Mouse (Mus musculus): ENCODE results near the gene Chd5. TPM values are rescaled to one million over a fixed set of nuclear protein-coding genes. Genes with fewer than 3 reads are reported as not detected.

Gene Chd5
- polyA plus RNA-seq, 1 experiment from 2014 or later = not detected

DNA sequence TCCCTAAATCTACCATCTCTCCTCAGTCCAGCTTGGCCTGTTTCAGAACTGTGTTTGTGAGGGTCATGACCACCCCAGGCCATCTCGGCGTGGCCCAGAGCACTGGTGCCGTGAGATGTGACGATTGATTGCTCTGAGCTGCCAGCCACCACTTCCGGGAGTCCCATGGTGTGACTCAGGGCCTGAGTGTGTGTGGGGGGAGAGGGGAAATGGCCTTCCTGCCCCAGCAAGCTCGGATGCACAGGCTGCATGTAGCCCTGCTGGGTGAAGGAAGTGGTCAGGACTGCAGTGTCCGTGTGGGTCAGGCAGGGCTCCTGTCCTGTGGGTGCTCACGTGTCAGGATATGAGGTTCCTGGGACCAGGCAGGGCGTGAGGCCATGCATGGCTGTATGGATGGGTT, 23.7 kb downstream of the Chd5 start:
- no peak overlapping the region for H3K4me3 ChIP-seq (ENCODE audit: control insufficient read depth in 1 of 2, insufficient read depth in 1 of 2, low read depth in 1 of 2, low read length in 2 of 2)
- H3K27me3 ChIP-seq (ENCODE audit: control insufficient read depth, insufficient read depth, low read length) = peaks cover 27% of the 10 kb centered on the region
- no peak overlapping the region for H3K4me2 ChIP-seq (ENCODE audit: low read length)
- no peak for ATAC-seq (ENCODE audit: insufficient number of reproducible peaks, insufficient read depth, low FRiP score, low read depth)
- 50% methylated on average over 9 of the region's 9 CpGs for WGBS
- H3K36me3 ChIP-seq (ENCODE audit: control insufficient read depth, insufficient read depth, low read length) = no peaks in the 10 kb centered on the region
- H3K27ac ChIP-seq (replicated peaks in 1 of 2; ENCODE audit: control insufficient read depth in 1 of 2, insufficient read depth in 1 of 2, low read depth in 2 of 2, low read length in 2 of 2) = no peak overlapping the region
- H3K9me3 ChIP-seq (ENCODE audit: control insufficient read depth, low read length) = no peaks in the 10 kb centered on the region
- peaks cover 0 to 5% of the 10 kb centered on the region in 2 experiments; a peak in 2 of 4 replicates for H3K4me1 ChIP-seq (ENCODE audit: control insufficient read depth in 2 of 2, insufficient read depth in 2 of 2, low read length in 2 of 2)
- no peak overlapping the region for H3K9ac ChIP-seq (ENCODE audit: low read length)

DNA sequence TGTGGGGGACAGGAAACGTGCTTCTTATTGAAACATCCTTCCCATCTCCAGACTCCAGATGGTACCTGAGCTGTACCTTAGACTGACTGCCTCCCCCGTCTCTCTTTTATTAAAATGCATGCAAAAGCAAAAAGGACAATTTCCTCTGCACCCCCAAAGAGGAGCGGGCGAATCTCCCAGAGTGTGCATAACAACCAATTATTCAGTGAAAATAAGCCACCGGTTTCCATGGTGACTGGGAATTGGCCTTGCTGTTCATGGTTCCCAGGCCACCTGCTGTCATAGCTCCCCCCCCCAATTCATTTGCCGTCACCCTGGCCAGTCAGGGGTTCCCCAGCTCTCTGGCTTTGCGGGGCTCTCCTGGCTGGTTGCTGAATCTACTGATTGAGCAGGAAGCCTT, 26.8 kb downstream of the Chd5 start:
- no peak overlapping the region for H3K4me2 ChIP-seq (ENCODE audit: low read length)
- no peaks in the 10 kb centered on the region for H3K9me3 ChIP-seq (ENCODE audit: control insufficient read depth, low read length)
- H3K4me3 ChIP-seq (ENCODE audit: control insufficient read depth in 1 of 2, insufficient read depth in 1 of 2, low read depth in 1 of 2, low read length in 2 of 2) = no peak overlapping the region
- H3K4me1 ChIP-seq (ENCODE audit: control insufficient read depth in 2 of 2, insufficient read depth in 2 of 2, low read length in 2 of 2) = peaks cover 0 to 5% of the 10 kb centered on the region in 2 experiments; a peak in 2 of 4 replicates
- no peak overlapping the region for H3K27ac ChIP-seq (replicated peaks in 1 of 2; ENCODE audit: control insufficient read depth in 1 of 2, insufficient read depth in 1 of 2, low read depth in 2 of 2, low read length in 2 of 2)
- H3K36me3 ChIP-seq (ENCODE audit: control insufficient read depth, insufficient read depth, low read length) = no peaks in the 10 kb centered on the region
- ATAC-seq (ENCODE audit: insufficient number of reproducible peaks, insufficient read depth, low FRiP score, low read depth) = no peak
- no peak overlapping the region for H3K9ac ChIP-seq (ENCODE audit: low read length)
- peaks cover 15% of the 10 kb centered on the region for H3K27me3 ChIP-seq (ENCODE audit: control insufficient read depth, insufficient read depth, low read length)
- 65% methylated on average over 7 of the region's 7 CpGs for WGBS

GRCm38 (mm10) chr4:152382528-152383252, 44.2 kb downstream of the Chd5 start:
- H3K9ac ChIP-seq (ENCODE audit: low read length) = no peak overlapping the region
- 82% methylated on average over 17 of the region's 17 CpGs for WGBS
- H3K4me2 ChIP-seq (ENCODE audit: low read length) = no peak overlapping the region
- H3K9me3 ChIP-seq (ENCODE audit: control insufficient read depth, low read length) = no peaks in the 10 kb centered on the region
- H3K27ac ChIP-seq (replicated peaks in 1 of 2; ENCODE audit: control insufficient read depth in 1 of 2, insufficient read depth in 1 of 2, low read depth in 2 of 2, low read length in 2 of 2) = no peak overlapping the region
- ATAC-seq (ENCODE audit: insufficient number of reproducible peaks, insufficient read depth, low FRiP score, low read depth) = no peak
- no peak overlapping the region for H3K4me3 ChIP-seq (ENCODE audit: control insufficient read depth in 1 of 2, insufficient read depth in 1 of 2, low read depth in 1 of 2, low read length in 2 of 2)
- H3K36me3 ChIP-seq (ENCODE audit: control insufficient read depth, insufficient read depth, low read length) = no peaks in the 10 kb centered on the region
- H3K27me3 ChIP-seq (ENCODE audit: control insufficient read depth, insufficient read depth, low read length) = no peaks in the 10 kb centered on the region
- H3K4me1 ChIP-seq (ENCODE audit: control insufficient read depth in 2 of 2, insufficient read depth in 2 of 2, low read length in 2 of 2) = no peaks in the 10 kb centered on the region

DNA sequence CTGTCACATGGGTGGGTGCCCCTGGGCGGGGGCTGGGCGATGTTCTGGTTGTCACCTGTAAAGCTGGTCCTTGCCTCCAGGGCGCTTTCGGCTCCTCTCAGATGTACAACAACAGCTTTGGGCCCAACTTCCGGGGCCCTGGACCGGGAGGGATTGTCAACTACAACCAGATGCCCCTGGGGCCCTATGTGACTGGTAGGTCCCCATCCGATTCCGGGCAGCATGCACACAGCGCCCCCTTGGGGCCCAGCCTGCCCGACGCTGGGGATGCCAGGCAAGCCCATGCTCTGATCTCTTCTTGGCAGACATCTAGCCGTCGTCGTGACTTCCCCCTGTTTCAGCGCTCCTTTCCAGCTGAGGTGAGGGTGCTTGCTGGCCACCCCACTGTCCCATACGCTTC, 47.2 kb downstream of the Chd5 start:
- no peak for ATAC-seq (ENCODE audit: insufficient number of reproducible peaks, insufficient read depth, low FRiP score, low read depth)
- Histone ChIP-seq H3K27me3 (ENCODE audit: control insufficient read depth, insufficient read depth, low read length) (0 out of 2 replicates have a peak, but pooled peaks cover under 1% of the 10 kb centered on the region), H3K36me3 (ENCODE audit: control insufficient read depth, insufficient read depth, low read length) (no peaks in the 10 kb centered on the region), H3K27ac (replicated peaks in 1 of 2; ENCODE audit: control insufficient read depth in 1 of 2, insufficient read depth in 1 of 2, low read depth in 2 of 2, low read length in 2 of 2) (no peak overlapping the region), H3K4me2 (ENCODE audit: low read length) (no peak overlapping the region), H3K9ac (ENCODE audit: low read length) (no peak overlapping the region), H3K4me3 (ENCODE audit: control insufficient read depth in 1 of 2, insufficient read depth in 1 of 2, low read depth in 1 of 2, low read length in 2 of 2) (no peak overlapping the region), H3K9me3 (ENCODE audit: control insufficient read depth, low read length) (no peaks in the 10 kb centered on the region), H3K4me1 (ENCODE audit: control insufficient read depth in 2 of 2, insufficient read depth in 2 of 2, low read length in 2 of 2) (no peaks in the 10 kb centered on the region)
- WGBS = 50% methylated on average over 16 of the region's 16 CpGs

DNA sequence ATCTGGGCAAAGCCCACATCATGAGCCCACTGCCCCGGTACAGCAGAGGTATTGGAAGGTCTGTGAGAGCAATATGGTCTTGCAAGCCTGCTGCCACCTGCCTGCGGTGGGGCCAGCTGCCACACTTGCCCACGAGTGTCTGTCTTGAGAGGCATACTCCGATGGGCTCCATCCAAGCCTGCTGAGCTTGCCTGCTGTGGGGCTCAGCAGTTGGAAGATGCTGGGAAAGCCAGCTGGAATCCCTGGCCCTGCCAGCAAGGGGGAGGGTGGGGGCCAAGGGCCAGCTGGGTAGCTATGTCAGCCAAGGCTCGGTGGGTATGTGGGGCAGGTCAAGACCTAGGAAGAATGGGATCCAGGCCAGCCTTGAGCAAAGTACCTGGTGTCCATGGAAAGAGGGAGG, 53.7 kb downstream of the Chd5 start:
- no peak overlapping the region for H3K4me2 ChIP-seq (ENCODE audit: low read length)
- H3K27ac ChIP-seq (replicated peaks in 1 of 2; ENCODE audit: control insufficient read depth in 1 of 2, insufficient read depth in 1 of 2, low read depth in 2 of 2, low read length in 2 of 2) = no peak overlapping the region
- no peaks in the 10 kb centered on the region for H3K4me1 ChIP-seq (ENCODE audit: control insufficient read depth in 2 of 2, insufficient read depth in 2 of 2, low read length in 2 of 2)
- no peaks in the 10 kb centered on the region for H3K36me3 ChIP-seq (ENCODE audit: control insufficient read depth, insufficient read depth, low read length)
- ATAC-seq (ENCODE audit: insufficient number of reproducible peaks, insufficient read depth, low FRiP score, low read depth) = no peak
- no peak overlapping the region for H3K4me3 ChIP-seq (ENCODE audit: control insufficient read depth in 1 of 2, insufficient read depth in 1 of 2, low read depth in 1 of 2, low read length in 2 of 2)
- H3K9ac ChIP-seq (ENCODE audit: low read length) = no peak overlapping the region
- no peaks in the 10 kb centered on the region for H3K9me3 ChIP-seq (ENCODE audit: control insufficient read depth, low read length)
- 79% methylated on average over 5 of the region's 5 CpGs for WGBS
- H3K27me3 ChIP-seq (ENCODE audit: control insufficient read depth, insufficient read depth, low read length) = 0 out of 2 replicates have a peak, but pooled peaks cover 3% of the 10 kb centered on the region

DNA sequence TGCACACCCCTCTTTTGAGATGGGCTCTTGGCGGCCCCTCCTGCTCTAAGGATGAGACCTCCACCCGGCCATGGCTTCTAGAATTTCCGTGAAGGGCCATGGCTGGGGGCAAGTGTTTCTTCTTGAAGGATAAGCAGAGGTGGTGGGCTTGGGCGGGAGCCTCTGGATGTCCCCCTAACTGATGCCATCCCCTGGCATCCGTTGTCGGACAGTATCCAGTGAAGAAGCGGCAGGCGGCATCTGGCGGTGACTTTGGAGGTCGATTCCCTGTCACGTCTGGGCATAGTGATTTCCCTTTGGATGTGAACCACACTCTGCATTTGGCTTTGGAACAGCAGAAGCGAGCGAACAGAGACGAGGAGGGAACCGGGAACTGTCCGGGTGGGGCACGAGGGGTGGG, 54.2 kb downstream of the Chd5 start:
- no peak for ATAC-seq (ENCODE audit: insufficient number of reproducible peaks, insufficient read depth, low FRiP score, low read depth)
- H3K36me3 ChIP-seq (ENCODE audit: control insufficient read depth, insufficient read depth, low read length) = no peaks in the 10 kb centered on the region
- H3K9me3 ChIP-seq (ENCODE audit: control insufficient read depth, low read length) = no peaks in the 10 kb centered on the region
- 0 out of 2 replicates have a peak, but pooled peaks cover 3% of the 10 kb centered on the region for H3K27me3 ChIP-seq (ENCODE audit: control insufficient read depth, insufficient read depth, low read length)
- no peak overlapping the region for H3K9ac ChIP-seq (ENCODE audit: low read length)
- no peaks in the 10 kb centered on the region for H3K4me1 ChIP-seq (ENCODE audit: control insufficient read depth in 2 of 2, insufficient read depth in 2 of 2, low read length in 2 of 2)
- H3K4me3 ChIP-seq (ENCODE audit: control insufficient read depth in 1 of 2, insufficient read depth in 1 of 2, low read depth in 1 of 2, low read length in 2 of 2) = no peak overlapping the region
- H3K4me2 ChIP-seq (ENCODE audit: low read length) = no peak overlapping the region
- H3K27ac ChIP-seq (replicated peaks in 1 of 2; ENCODE audit: control insufficient read depth in 1 of 2, insufficient read depth in 1 of 2, low read depth in 2 of 2, low read length in 2 of 2) = no peak overlapping the region
- 80% methylated on average over 17 of the region's 17 CpGs for WGBS

DNA sequence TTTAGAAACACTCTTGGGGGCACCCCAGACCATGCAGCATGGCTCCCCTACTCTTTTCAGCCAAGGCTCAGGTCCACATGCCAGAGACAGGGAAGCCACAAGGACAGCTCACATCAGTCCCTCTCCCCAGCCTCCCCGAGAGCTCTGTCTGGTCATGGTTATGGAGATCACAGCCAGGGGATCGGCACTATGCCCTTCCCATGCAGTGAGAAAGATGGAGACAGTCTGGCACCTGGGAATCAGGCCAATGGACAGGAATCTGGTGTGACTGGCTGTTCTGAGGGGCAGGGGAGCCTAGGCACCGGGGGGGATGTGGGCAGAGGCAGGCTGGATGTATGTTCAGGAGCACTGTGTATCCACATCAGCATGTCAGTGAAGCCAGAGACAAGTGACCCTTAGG, 60.5 kb downstream of the Chd5 start:
- 51% methylated on average over 3 of the region's 3 CpGs for WGBS
- ATAC-seq (ENCODE audit: insufficient number of reproducible peaks, insufficient read depth, low FRiP score, low read depth) = no peak
- H3K4me3 ChIP-seq (ENCODE audit: control insufficient read depth in 1 of 2, insufficient read depth in 1 of 2, low read depth in 1 of 2, low read length in 2 of 2) = no peak overlapping the region

DNA sequence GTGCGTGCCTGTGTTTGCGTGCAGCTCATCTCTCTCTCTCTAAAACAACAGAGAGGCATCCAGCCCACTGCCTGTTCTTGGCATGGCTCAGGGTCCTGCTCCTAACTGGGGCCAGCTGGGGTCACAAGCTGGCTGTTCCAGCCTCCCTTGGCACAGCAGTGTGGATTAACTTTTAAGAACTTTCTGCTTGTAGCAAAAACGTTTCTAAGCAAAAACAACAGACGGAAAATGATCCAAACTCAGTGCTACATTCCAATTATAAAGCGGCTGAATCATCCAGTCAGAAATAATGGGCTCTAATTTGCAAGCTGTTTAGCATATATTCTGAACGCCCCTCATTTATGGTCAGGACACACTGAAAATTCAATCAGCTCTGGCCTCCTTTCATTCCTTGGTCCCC, 66.7 kb downstream of the Chd5 start:
- no peak overlapping the region for H3K27ac ChIP-seq (replicated peaks in 1 of 2; ENCODE audit: control insufficient read depth in 1 of 2, insufficient read depth in 1 of 2, low read depth in 2 of 2, low read length in 2 of 2)
- no peak for ATAC-seq (ENCODE audit: insufficient number of reproducible peaks, insufficient read depth, low FRiP score, low read depth)
- H3K9ac ChIP-seq (ENCODE audit: low read length) = no peak overlapping the region
- WGBS = 73% methylated on average over 6 of the region's 6 CpGs
- no peaks in the 10 kb centered on the region for H3K9me3 ChIP-seq (ENCODE audit: control insufficient read depth, low read length)
- no peaks in the 10 kb centered on the region for H3K27me3 ChIP-seq (ENCODE audit: control insufficient read depth, insufficient read depth, low read length)
- no peaks in the 10 kb centered on the region for H3K4me1 ChIP-seq (ENCODE audit: control insufficient read depth in 2 of 2, insufficient read depth in 2 of 2, low read length in 2 of 2)
- H3K4me3 ChIP-seq (ENCODE audit: control insufficient read depth in 1 of 2, insufficient read depth in 1 of 2, low read depth in 1 of 2, low read length in 2 of 2) = no peak overlapping the region
- no peaks in the 10 kb centered on the region for H3K36me3 ChIP-seq (ENCODE audit: control insufficient read depth, insufficient read depth, low read length)
- no peak overlapping the region for H3K4me2 ChIP-seq (ENCODE audit: low read length)

More for the DNA sequence above, 60.5 kb downstream of the Chd5 start:
- no peaks in the 10 kb centered on the region for H3K27me3 ChIP-seq (ENCODE audit: control insufficient read depth, insufficient read depth, low read length)
- H3K9me3 ChIP-seq (ENCODE audit: control insufficient read depth, low read length) = no peaks in the 10 kb centered on the region
- no peaks in the 10 kb centered on the region for H3K4me1 ChIP-seq (ENCODE audit: control insufficient read depth in 2 of 2, insufficient read depth in 2 of 2, low read length in 2 of 2)
- no peak overlapping the region for H3K9ac ChIP-seq (ENCODE audit: low read length)
- no peaks in the 10 kb centered on the region for H3K36me3 ChIP-seq (ENCODE audit: control insufficient read depth, insufficient read depth, low read length)
- H3K4me2 ChIP-seq (ENCODE audit: low read length) = no peak overlapping the region
- no peak overlapping the region for H3K27ac ChIP-seq (replicated peaks in 1 of 2; ENCODE audit: control insufficient read depth in 1 of 2, insufficient read depth in 1 of 2, low read depth in 2 of 2, low read length in 2 of 2)
